ENCODE assay signal across 8 mouse cellular contexts in the genomic region with DNA sequence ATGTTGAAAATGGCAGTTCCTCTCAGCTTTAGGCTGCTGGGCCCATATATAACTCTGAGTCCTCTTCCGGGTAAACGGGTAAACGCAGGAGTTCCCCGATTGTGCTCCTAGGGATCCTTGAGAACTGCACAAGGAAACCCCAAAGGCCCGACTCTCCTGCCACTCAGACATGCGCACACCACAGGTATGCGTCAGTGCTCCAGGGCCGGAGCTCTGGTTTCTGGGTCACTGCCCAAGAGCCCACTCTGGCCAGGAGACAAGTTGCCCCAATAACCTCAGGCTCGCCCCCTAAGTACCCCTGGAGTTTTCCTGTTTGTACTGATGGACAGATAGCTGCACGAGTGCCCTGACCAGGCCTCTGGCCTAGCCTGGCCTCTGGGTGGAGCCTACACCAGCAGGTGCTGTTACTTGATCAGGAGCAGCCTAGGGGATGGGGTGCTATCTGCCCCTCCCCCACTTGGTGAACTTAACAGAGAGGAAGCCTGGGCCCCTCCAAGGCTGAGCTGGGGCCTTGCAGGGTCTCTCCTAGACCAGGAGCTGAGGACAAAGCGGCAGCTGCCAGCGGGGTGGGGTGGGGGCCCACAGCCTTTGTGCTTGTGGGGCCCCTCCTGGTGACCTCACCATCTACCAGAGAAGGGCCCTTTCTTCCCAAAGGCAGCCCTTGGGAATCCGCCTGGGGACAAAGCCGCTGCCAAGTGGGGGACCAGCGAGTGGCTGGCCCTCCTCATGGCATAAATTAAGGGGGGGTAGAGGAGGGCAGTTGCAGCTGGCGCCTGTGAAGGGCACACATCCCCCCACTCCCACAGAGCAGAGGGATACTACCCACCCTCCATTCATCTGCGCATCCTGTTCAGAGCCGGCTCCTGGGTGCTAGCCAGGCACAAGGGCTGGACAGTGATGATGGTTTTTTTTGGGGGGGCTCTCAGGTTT. TPM values are rescaled to one million over a fixed set of nuclear protein-coding genes. Genes with fewer than 3 reads are reported as not detected.
DNase-seq lines count a peak whose midpoint lies in the region; ATAC-seq and TF ChIP-seq lines count a peak whose summit lies in the region.

No protein-coding gene starts in this region.

- no peaks in the 10 kb centered on the region for H3K9me3 ChIP-seq in hindbrain, embryonic 12.5 days (replicated peaks)

- no peaks in the 10 kb centered on the region for H3K79me2 ChIP-seq in myocyte (ENCODE audit: control insufficient read depth, insufficient read depth)

- peak; percentile 19 for DNase-seq in kidney, adult 18-20 months
- DNase-seq in kidney, adult 8-10 months = no peak
- DNase-seq in cerebellum, postnatal 25 days = peak; percentile 38 to 57
- DNase-seq in left cerebral cortex, postnatal 25 days (ENCODE audit: low spot score in 2 of 2) = peak; percentile 64 to 80
- DNase-seq in spleen, postnatal 14 days (ENCODE audit: low spot score in 2 of 2) = no peak

- H3K9ac ChIP-seq in hindbrain, embryonic 12.5 days = peak overlapping the region; percentile 47

- peak overlapping the region; percentile 32 for H3K4me2 ChIP-seq in hindbrain, embryonic 12.5 days (replicated peaks)
- no peak overlapping the region for H3K4me2 ChIP-seq in myocyte (ENCODE audit: low read depth)

- peak overlapping the region; percentile 94 for H3K27ac ChIP-seq in hindbrain, embryonic 12.5 days

- peaks cover 69% of the 10 kb centered on the region for H3K4me1 ChIP-seq in hindbrain, embryonic 12.5 days

- no peak overlapping the region for H3K4me3 ChIP-seq in hindbrain, embryonic 12.5 days
- H3K4me3 ChIP-seq in myocyte = no peak overlapping the region

- no peak for TF ChIP-seq POLR2A in myocyte (IDR thresholded peaks at IDR 0.05; ENCODE audit: insufficient read length, low read depth)

- WGBS in hindbrain, embryonic 12.5 days = 11% methylated on average over 18 of the region's 18 CpGs

- no peaks in the 10 kb centered on the region for H3K36me3 ChIP-seq in hindbrain, embryonic 12.5 days
- H3K36me3 ChIP-seq in myocyte (ENCODE audit: control insufficient read depth, insufficient read depth) = no peaks in the 10 kb centered on the region

- intact Hi-C loops in left cerebral cortex, postnatal 25 days (cut with DNase I) = no loop called here

- H3ac ChIP-seq in myocyte (ENCODE audit: control insufficient read depth, insufficient read length) = no peak overlapping the region

- ATAC-seq in hindbrain, embryonic 12.5 days (ENCODE audit: low FRiP score) = peak; percentile 87
- no peak for ATAC-seq in erythroid progenitor cell, adult 5-6 weeks (replicated peaks; ENCODE audit: low FRiP score, poor library complexity, severe bottlenecking)

- no peaks in the 10 kb centered on the region for H3K27me3 ChIP-seq in hindbrain, embryonic 12.5 days
- H3K27me3 ChIP-seq in myocyte (ENCODE audit: control insufficient read depth, insufficient read depth, insufficient read length) = no peaks in the 10 kb centered on the region

TF ChIP-seq in myocyte, 11 proteins besides CTCF, POLR2A, EP300 and RAD21:
- TF ChIP-seq MYOD1 (IDR thresholded peaks at IDR 0.05; ENCODE audit: control insufficient read depth in 1 of 3, insufficient read length in 2 of 3, low read depth in 2 of 3) = peak in 1 of 3 experiments; percentile 61
- no peak for TF ChIP-seq POLR2AphosphoS2 (IDR thresholded peaks at IDR 0.05; ENCODE audit: insufficient read length, low read depth)
- TF ChIP-seq MYOG (IDR thresholded peaks at IDR 0.05; ENCODE audit: control insufficient read depth in 1 of 3, insufficient read depth in 1 of 3, insufficient read length in 2 of 3, low read depth in 2 of 3) = peak in 2 of 3 experiments; percentile 53 to 56
TF ChIP-seq in myocyte: peak in this region for 2.

RNA-seq across cellular contexts. Expression of gene Trmt61a, which starts 15.7 kb away (rescaled TPM):
- 10.7 and 10.8 TPM in 2 replicates for polyA plus RNA-seq in hindbrain, embryonic 12.5 days (2016; fragmentation: Nextera tagmentation; extraction: Ambion mirVana)
- 10 to 100 TPM; 17.1 to 17.4 TPM for total RNA-seq in left cerebral cortex, postnatal 25 days (2021)
- polyA plus RNA-seq in myocyte (2012; fragmentation: generic; extraction: Trizol) = 17.7 TPM
- 1.8 and 2.1 TPM in 2 replicates for total RNA-seq in erythroid progenitor cell, adult 5-6 weeks (2015; ENCODE audit: low replicate concordance)
- total RNA-seq in erythroid progenitor cell, adult 5-6 weeks (2017; ENCODE audit: low replicate concordance) = 0.39 and 2.3 TPM in 2 replicates

RNA-seq across cellular contexts. Expression of gene Bag5, which starts 19.5 kb away (rescaled TPM):
- 60.4 and 62.3 TPM in 2 replicates for polyA plus RNA-seq in hindbrain, embryonic 12.5 days (2016; fragmentation: Nextera tagmentation; extraction: Ambion mirVana)
- total RNA-seq in left cerebral cortex, postnatal 25 days (2021) = 10 to 100 TPM; 53.9 to 56.9 TPM
- polyA plus RNA-seq in myocyte (2012; fragmentation: generic; extraction: Trizol) = 20.3 TPM
- 5.4 and 6.3 TPM in 2 replicates for total RNA-seq in erythroid progenitor cell, adult 5-6 weeks (2015; ENCODE audit: low replicate concordance)
- 1.2 and 8.1 TPM in 2 replicates for total RNA-seq in erythroid progenitor cell, adult 5-6 weeks (2017; ENCODE audit: low replicate concordance)

RNA-seq across cellular contexts. Expression of gene Apopt1, which starts 19.5 kb away (rescaled TPM):
- polyA plus RNA-seq in hindbrain, embryonic 12.5 days (2016; fragmentation: Nextera tagmentation; extraction: Ambion mirVana) = 49.9 and 54.0 TPM in 2 replicates
- 10 to 100 TPM; 37.0 to 40.0 TPM for total RNA-seq in left cerebral cortex, postnatal 25 days (2021)
- polyA plus RNA-seq in myocyte (2012; fragmentation: generic; extraction: Trizol) = 54.6 TPM
- total RNA-seq in erythroid progenitor cell, adult 5-6 weeks (2015; ENCODE audit: low replicate concordance) = 8.4 and 22.7 TPM in 2 replicates
- total RNA-seq in erythroid progenitor cell, adult 5-6 weeks (2017; ENCODE audit: low replicate concordance) = 4.8 and 11.3 TPM in 2 replicates

RNA-seq across cellular contexts. Expression of gene Ckb, which starts 21.5 kb away (rescaled TPM):
- 1,558 and 1,759 TPM in 2 replicates for polyA plus RNA-seq in hindbrain, embryonic 12.5 days (2016; fragmentation: Nextera tagmentation; extraction: Ambion mirVana)
- total RNA-seq in left cerebral cortex, postnatal 25 days (2021) = 1,000 to 10,000 TPM; 1,727 to 1,729 TPM
- polyA plus RNA-seq in myocyte (2012; fragmentation: generic; extraction: Trizol) = 670 TPM
- 2.5 and 9.4 TPM in 2 replicates for total RNA-seq in erythroid progenitor cell, adult 5-6 weeks (2015; ENCODE audit: low replicate concordance)
- total RNA-seq in erythroid progenitor cell, adult 5-6 weeks (2017; ENCODE audit: low replicate concordance) = 5.2 and 10.0 TPM in 2 replicates

Comparison
In these comparisons a context has a peak if more than half of its experiments do, and no peak if none do; other contexts are left out.
1. DNase-seq: peak in kidney, adult 18-20 months (single experiment), cerebellum, postnatal 25 days (2 of 2) and left cerebral cortex, postnatal 25 days (2 of 2); none in kidney, adult 8-10 months (0 of 2) and spleen, postnatal 14 days (0 of 2).
2. RNA of gene Trmt61a, which starts 15.7 kb away (total RNA-seq): 17.1 to 17.4 TPM in left cerebral cortex, postnatal 25 days; 0.39 to 2.3 TPM in erythroid progenitor cell, adult 5-6 weeks; every median in the first group is over 4 times any median in the second.
3. RNA of gene Bag5, which starts 19.5 kb away (total RNA-seq): 53.9 to 56.9 TPM in left cerebral cortex, postnatal 25 days; 1.2 to 8.1 TPM in erythroid progenitor cell, adult 5-6 weeks; every median in the first group is over 4 times any median in the second.